Mouse (Mus musculus): ENCODE measurements at regions not wholly inside any gene's neighbourhood (a gene's known extent, or its start where the extent isn't known, plus 50 kb on each side); places are given as distances from the start of the nearest gene placed in this dataset.

GRCm38 (mm10) chr1:184357474-184358225 is 323.5 kb upstream of the 1700056E22Rik start:
- no peak for DNase-seq

GRCm38 (mm10) chr1:184353832-184354449 is 319.8 kb upstream of the 1700056E22Rik start:
- DNase-seq: no peak

DNA sequence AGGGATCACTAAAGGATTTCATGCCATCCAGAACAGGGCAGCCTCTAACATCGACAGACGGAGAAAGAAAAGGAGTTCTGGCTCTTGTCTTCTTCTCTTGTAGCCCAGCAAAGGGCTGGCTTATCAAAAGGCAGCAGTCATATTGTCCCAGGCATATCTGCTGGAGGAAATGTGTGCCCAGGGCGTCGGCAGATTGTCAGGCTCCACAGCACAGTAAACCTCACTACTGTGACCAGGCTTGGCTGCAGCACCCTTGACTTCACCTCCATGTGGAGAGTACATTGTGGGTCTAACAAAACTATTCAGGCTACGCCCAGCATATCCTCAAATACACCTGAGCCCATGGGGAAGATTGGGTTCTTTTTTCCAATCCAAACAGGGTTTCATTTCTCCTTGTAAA is 317.7 kb upstream of the 1700056E22Rik start:
- DNase-seq: no peak

GRCm38 (mm10) chr1:184344829-184345228 is 310.7 kb upstream of the 1700056E22Rik start:
- DNase-seq: no peak

GRCm38 (mm10) chr1:184335952-184336351 is 301.9 kb upstream of the 1700056E22Rik start:
- DNase-seq: no peak

GRCm38 (mm10) chr1:184335281-184335680 is 301.2 kb upstream of the 1700056E22Rik start:
- DNase-seq: no peak

- DNase-seq: no peak
Observed at GRCm38 (mm10) chr1:184334818-184335217, 300.7 kb upstream of the 1700056E22Rik start.

- no peak for DNase-seq
Observed at GRCm38 (mm10) chr1:184333086-184333485, 299.0 kb upstream of the 1700056E22Rik start.

GRCm38 (mm10) chr1:184330516-184331350 is 296.6 kb upstream of the 1700056E22Rik start:
- no peak for DNase-seq

- DNase-seq: no peak
Observed at GRCm38 (mm10) chr1:184326191-184326590, 292.1 kb upstream of the 1700056E22Rik start.

DNA sequence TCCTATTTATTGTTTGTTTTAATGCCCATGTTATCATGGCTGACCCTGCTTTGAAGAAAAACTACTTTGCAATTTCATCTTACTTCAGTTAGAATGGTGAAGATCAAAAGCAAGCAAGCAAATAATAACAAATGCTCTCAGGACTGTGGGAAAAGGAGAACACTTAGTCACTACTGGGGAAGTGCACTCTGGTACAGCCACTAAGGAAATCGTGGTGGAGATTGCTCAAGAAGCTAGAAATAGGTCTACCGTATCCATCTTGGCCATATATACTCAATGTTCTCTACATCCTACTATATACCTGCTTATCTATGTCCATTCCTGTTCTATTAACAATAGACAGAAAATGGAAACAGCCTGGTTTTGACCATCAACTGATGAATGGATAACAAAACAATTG is 290.1 kb upstream of the 1700056E22Rik start:
- DNase-seq: no peak

GRCm38 (mm10) chr1:184320521-184321177 is 286.5 kb upstream of the 1700056E22Rik start:
- DNase-seq: no peak

GRCm38 (mm10) chr1:184310185-184310815 is 276.2 kb upstream of the 1700056E22Rik start:
- no peak for DNase-seq

DNA sequence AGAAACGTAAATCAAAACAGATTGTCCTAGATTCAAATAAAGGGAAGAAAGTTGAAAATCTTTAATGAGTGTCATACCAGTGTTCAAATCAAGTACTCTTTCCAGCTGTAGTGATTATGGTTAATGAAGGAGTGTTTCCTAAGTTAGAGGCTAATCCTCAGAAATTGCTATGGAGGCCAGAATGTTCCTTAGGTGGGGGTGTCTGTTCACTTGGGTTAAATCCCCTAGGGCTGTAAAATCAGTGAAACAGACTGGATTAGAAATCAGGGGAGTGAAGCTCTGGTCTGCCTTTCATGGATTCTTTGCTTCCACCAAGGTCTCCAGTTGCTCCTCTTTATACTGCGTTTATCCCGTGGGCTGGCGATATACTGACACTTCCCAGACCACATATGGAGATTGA is 270.7 kb upstream of the 1700056E22Rik start:
- DNase-seq: no peak

DNA sequence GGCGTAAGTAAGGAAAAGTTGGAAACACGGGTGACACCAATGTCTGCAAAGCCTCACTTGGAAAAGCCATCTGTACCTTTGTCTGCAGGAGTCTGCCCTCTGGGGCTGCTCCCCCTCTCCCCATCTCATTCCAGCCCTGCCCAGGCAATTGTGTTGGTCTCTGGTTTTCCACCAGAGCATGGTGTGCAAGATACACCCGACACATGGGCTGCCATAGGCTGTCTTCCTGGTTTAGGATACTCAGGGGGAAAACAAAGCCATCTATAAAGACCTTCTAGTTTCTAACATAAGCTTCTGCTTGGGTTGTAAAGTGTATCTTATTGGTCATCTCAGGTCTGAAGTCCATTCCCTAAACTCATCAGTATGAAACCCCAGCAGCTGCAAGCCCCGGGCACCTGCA is 270.1 kb upstream of the 1700056E22Rik start:
- DNase-seq: no peak

DNA sequence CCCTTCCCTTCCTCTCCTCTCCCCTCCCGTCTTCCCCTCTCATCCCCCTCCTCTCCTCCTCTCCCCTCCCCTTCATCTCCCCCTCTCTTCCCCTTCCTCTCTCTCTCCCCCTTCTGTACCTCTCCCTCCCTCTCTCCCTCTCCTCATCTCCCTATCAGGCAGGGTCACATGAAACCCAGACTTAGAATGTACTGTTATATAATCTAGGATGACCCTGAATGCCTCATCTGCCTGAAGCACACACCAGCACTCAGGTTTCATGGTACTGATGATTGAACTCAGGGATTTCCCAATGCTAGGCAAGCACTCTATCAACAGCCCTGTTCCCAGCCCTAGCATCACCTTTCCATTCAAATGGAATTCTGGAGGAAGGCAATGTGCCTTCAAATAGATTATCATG is 264.6 kb upstream of the 1700056E22Rik start:
- no peak for DNase-seq

DNA sequence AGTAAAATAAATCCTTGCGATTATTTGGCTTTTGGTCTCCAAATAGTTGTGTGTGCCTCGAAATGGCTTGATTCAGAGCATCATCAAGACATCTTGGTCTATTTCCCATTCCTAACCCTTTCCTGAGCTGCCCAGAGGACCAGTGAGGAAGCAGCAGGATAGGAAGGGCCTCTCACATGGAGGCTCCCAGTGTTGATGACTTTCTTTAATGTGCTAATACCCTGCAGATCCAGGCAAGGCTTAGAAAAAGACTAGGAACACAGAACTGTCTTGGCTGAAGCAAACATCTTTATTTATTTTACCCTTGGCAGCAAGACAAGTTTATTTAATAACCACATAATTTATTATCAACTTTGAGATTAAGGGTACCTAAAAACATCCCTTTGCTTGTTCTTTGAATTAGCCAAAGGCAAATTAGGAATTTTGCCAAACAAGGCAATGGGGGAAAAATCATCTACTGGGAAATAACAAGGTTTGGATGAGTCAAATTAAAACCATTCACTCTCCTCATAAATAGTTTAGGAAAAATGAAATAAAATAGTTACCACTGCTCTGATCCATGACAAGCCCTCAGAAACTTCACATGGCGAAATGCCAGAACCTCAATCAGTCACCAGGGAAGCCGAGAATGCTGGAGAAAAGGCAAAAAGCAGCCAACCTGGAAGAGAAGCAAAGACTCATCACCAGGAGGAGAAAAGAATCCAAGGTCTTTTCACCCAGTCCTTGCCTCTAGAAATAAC is 263.1 kb upstream of the 1700056E22Rik start:
- no peak for DNase-seq

DNA sequence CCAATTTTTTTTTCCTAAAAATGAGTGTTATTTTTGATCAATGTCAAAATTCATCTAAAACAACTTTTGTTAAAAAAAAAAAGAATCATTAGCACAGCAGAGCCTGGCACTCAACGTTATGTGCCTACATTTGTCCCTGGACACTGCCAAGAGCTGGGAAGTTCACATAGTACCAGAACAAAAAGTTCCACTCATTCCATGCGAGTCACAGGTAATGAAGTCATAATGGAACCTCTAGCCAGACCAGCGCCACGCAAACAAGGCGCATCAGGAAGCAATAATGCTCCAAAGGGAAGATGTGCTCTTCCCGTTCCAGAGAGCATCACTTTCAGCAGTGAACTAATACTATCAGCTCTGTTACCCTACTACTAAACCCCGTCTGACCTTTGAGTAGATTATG is 257.0 kb upstream of the 1700056E22Rik start:
- no peak for DNase-seq

- DNase-seq: no peak
Observed at GRCm38 (mm10) chr1:184289733-184290416, 255.8 kb upstream of the 1700056E22Rik start.

DNA sequence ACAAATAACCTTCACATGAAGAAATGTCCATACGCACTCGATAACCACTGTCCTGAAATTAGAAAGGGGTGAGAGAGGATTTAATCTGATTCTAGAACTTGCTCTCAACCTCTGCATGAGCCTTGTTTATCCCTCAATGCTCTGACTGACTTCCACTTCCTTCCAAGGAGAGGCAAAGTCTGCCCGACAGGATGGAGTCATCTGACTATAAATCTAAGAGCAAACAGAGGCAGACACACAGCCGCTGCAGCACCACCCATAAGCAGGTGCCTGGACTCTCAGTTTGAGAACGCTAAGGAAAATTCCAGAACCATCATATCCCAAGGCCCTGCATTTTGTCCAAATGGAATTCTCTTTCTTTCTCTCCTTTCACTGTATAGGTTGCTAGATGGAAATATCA is 247.7 kb upstream of the 1700056E22Rik start:
- DNase-seq: no peak

- no peak for DNase-seq
Observed at GRCm38 (mm10) chr1:184279263-184279662, 245.2 kb upstream of the 1700056E22Rik start.

Data from cerebellum, adult 8-10 months (tissue).